Mouse (Mus musculus) induced T-regulatory cell, adult 2 months (primary cell): ENCODE results near the gene Abhd12b.
A peak's percentile ranks its signal among the peaks of the same experiment; 100 is the strongest.

ENCODE experiments used
- DNase-seq: peaks from one replicate; pipeline ENCODE4 v3.0.0-alpha.2; 2012; ENCODE audit warnings: low read depth

The Abhd12b gene

DNA sequence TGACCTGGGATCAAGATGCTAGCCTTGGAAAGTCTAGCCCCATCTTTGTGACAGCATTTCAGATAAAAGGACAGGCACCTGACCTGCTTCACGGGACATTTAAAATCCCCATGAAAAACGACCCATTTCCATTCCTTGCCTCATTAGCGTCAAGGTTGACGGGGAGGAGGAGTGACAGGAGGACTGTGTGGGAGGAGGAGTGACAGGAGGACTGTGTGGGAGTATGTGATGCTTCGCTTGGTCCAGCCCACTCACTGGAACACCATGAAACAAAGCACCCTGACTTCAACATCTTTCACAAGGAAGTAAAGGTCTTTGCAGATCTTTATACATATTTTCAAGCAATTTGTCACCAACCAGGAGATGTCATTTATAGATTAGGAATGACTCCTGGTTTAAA, 54.3 kb downstream of the Abhd12b start:
- DNase-seq: no peak

- DNase-seq: no peak
Measured at GRCm38 (mm10) chr12:70212501-70212900, 58.6 kb downstream of the Abhd12b start.

DNA sequence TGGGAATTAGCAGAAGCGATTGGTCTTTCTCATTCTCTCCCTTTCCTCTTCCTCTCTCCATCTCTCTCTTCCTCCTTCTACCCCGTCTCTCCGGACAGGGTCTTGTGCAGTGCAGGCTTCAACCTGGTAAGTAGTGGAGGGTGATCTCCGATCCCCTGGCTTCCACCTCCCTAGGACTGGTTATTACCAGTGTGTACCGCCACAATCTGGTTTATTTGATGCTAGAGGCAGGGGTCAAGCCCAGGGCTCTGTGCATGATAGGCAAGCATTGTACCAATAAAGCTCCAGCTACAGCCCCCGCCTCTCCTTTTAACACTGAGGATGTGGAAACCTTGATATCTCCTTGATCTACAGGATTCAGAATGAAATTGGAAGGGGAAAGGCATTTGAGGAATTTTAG, 59.7 kb downstream of the Abhd12b start:
- DNase-seq: no peak

GRCm38 (mm10) chr12:70214281-70214680, 60.3 kb downstream of the Abhd12b start:
- no peak for DNase-seq

DNA sequence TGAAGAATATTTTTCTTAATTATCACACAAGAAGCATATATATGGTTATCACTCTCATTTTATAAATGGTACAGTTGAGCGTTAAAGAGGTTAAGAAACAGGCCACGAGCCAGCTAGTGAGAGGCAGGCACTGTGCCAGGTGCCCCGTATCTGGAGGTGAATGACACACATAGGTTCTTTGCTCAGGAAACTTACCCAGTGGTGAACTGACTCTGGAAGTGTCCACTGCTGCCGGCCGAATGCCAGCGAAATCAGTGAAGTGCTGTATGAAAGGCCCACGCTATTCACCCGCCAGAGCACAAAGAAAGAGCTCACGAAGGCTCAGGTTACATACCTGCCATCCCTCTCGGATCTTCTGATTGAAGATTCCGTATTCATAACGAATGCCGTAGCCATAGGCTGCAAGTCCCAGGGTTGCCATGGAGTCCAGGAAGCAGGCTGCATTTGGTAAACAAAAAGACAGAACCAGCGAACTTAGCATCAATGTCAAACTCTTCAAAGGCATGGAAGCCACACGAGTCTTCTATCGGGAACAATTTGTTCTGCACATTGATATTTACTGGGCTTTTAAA, 62.4 kb downstream of the Abhd12b start:
- DNase-seq: no peak

- DNase-seq: peak; percentile 55
Measured at GRCm38 (mm10) chr12:70218795-70219540, 65.0 kb downstream of the Abhd12b start.

GRCm38 (mm10) chr12:70221425-70221824, 67.5 kb downstream of the Abhd12b start:
- DNase-seq: no peak

DNA sequence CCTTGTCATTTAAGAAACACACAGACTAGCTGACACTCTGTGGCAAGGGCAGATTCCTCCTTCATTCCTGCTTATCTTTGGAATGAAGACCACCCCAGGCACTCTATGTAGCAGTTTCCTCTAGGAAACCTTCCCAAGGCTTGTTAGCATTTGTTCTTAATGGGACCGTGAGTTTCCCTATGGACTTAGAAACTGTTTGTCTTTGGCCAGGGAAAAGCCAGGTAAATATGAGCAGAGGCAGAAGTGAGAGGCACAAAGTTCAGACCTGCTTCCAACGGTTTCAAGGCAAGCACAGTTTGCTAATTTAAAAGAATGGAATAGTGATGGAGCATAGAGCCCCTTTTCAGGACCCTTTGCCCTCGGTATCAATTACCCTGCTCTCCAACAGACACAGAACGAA, 69.4 kb downstream of the Abhd12b start:
- DNase-seq: no peak

DNA sequence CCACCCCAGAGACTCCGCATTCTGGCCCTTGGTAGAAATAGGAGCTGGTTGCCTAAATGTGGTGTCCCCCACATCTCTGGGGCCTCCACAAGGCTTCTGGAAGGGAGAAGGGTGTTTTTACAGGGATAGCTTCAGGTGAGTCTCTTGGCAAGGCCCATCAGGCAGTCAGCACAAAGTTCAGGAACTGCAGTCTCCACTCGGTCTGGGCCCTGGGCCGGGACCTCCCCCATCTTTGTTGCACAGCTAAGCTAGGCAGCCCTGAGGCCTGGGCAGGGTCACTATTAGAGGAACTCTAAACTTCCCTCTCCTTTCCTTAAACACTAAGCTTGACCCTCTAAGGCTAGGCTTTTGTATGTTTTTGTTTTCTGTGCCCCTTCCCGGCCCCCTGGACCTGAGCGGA, 72.7 kb downstream of the Abhd12b start:
- DNase-seq: no peak

- peak; percentile 56 for DNase-seq
Measured at GRCm38 (mm10) chr12:70227121-70227932, 73.4 kb downstream of the Abhd12b start.

DNA sequence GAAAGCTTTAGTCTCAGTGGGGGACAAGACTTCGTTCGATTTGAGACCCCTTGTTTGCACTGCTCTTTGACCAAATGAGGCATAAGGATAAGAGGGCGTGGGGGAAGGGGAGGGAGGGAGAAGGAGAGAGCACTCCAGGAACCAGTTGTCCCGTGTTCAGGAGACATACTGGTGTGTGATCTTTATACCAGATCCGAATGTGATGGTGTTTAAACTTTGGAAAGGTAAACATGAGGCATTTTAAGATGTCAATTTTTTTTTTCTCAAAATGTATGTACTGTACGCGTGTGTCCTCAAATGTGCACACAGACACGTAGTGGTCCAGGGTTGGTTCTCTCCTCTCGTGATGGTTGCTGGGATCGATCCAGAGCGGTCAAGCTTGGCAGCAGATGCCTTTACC, 74.2 kb downstream of the Abhd12b start:
- DNase-seq: no peak

GRCm38 (mm10) chr12:70231294-70231693, 77.4 kb downstream of the Abhd12b start, which contains the start of gene Pygl:
Gene Pygl (minus strand): TSS chr12:70231488.
- no peak for DNase-seq

DNA sequence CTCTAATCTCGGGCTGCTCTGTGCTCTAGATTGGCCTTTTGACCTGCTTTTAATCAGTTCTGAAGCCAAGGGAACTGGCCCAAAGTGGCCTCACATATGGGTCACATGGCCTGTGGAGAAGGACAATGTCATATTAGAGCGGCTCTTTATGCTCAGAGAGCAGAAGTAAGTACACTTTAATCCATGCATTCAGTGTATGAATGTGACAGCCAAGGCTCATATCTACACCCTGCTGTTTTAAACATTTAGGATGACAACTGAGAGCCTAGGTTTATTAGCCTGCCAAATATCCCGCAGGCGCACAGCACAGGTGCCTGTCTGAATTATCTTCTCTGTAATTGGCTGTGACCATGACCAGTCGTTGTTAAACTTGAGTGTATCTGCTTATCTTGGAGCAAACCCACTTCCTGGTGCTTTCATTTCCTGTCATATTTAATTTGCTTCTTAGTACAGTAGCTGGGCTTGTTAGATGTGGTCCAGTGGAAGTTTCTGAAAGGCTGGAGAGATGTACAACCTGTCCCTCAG, 78.1 kb downstream of the Abhd12b start:
- DNase-seq: peak; percentile 44
